7 mouse cellular contexts compared by ENCODE assay signal in the genomic region with DNA sequence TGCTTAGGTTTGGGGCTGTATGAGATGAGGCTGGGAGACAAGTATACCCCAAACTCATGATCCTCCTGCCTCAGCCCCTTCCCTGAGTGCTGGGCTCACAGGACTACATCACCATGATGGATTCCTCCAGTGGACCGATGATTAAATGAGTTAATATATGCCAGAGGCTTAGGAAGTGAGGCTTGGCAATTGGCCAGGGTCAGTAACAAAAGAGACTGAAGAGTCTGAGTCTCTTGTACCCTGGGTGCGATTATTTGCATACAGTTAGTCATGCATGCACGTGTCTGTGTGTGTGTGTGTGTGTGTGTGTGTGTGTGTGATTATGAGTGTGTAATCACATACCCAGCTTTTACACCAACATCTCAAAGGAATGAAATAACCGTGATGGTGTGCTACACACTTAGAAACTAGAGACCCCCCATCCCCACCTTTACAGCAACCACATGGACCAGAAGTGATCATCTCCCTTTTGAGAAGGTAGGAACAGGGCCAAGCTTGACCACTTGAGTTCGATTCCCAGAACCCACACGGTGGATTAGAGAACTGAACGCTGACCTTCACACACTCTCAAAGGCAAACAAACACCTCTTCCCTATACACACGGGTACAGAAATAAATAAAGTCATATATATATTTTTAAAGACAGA. TPM values are rescaled to one million over a fixed set of nuclear protein-coding genes. Genes with fewer than 3 reads are reported as not detected.
DNase-seq lines count a peak whose midpoint lies in the region; ATAC-seq and TF ChIP-seq lines count a peak whose summit lies in the region.

No protein-coding gene starts in this region.

- TF ChIP-seq POLR2A in myocyte (IDR thresholded peaks at IDR 0.05; ENCODE audit: insufficient read length, low read depth), result no peak

- H3K27ac ChIP-seq in forebrain, embryonic 10.5 days, result peak overlapping the region; percentile 85
- H3K27ac ChIP-seq in hindbrain, embryonic 15.5 days (replicated peaks), result peak overlapping the region; percentile 74

- WGBS in forebrain, embryonic 10.5 days, result 75% methylated on average over 8 of the region's 8 CpGs
- WGBS in hindbrain, embryonic 15.5 days, result 39% methylated on average over 8 of the region's 8 CpGs

- H3K27me3 ChIP-seq in forebrain, embryonic 10.5 days (ENCODE audit: poor library complexity, severe bottlenecking), result peaks cover 46% of the 10 kb centered on the region
- H3K27me3 ChIP-seq in hindbrain, embryonic 15.5 days, result 0 out of 2 replicates have a peak, but pooled peaks cover 7% of the 10 kb centered on the region
- peaks cover 14% of the 10 kb centered on the region for H3K27me3 ChIP-seq in myocyte (ENCODE audit: control insufficient read depth, insufficient read depth, insufficient read length)

- peaks cover 72% of the 10 kb centered on the region for H3K4me1 ChIP-seq in forebrain, embryonic 10.5 days
- H3K4me1 ChIP-seq in hindbrain, embryonic 15.5 days (replicated peaks), result peaks cover 55% of the 10 kb centered on the region

- H3K79me2 ChIP-seq in myocyte (ENCODE audit: control insufficient read depth, insufficient read depth), result no peaks in the 10 kb centered on the region

- no peak overlapping the region for H3K9ac ChIP-seq in hindbrain, embryonic 15.5 days

- H3K4me2 ChIP-seq in hindbrain, embryonic 15.5 days, result 0 out of 2 replicates have a peak overlapping the region, but pooled peaks have one; percentile 80
- peak overlapping the region; percentile 21 for H3K4me2 ChIP-seq in myocyte (ENCODE audit: low read depth)

- peak; percentile 9 for DNase-seq in thymus, postnatal 0 days (ENCODE audit: low spot score)
- no peak for DNase-seq in thymus, postnatal 36 days
- DNase-seq in forebrain, embryonic 10.5 days (ENCODE audit: extremely low spot score, low spot score), result no peak
- peak; percentile 29 for DNase-seq in liver
- no peak for DNase-seq in right cerebral cortex, postnatal 14 days

- no peaks in the 10 kb centered on the region for H3K36me3 ChIP-seq in forebrain, embryonic 10.5 days (replicated peaks)
- H3K36me3 ChIP-seq in hindbrain, embryonic 15.5 days, result no peaks in the 10 kb centered on the region
- H3K36me3 ChIP-seq in myocyte (ENCODE audit: control insufficient read depth, insufficient read depth), result no peaks in the 10 kb centered on the region

- H3ac ChIP-seq in myocyte (ENCODE audit: control insufficient read depth, insufficient read length), result no peak overlapping the region

- H3K4me3 ChIP-seq in forebrain, embryonic 10.5 days, result peak overlapping the region; percentile 34; the same call in 1 of the 2 replicates
- H3K4me3 ChIP-seq in hindbrain, embryonic 15.5 days, result no peak overlapping the region
- no peak overlapping the region for H3K4me3 ChIP-seq in myocyte

- ATAC-seq in hindbrain, embryonic 15.5 days (ENCODE audit: low FRiP score, low read depth), result no peak

- H3K9me3 ChIP-seq in forebrain, embryonic 10.5 days, result peaks cover 3% of the 10 kb centered on the region; the same call in 1 of the 2 replicates
- H3K9me3 ChIP-seq in hindbrain, embryonic 15.5 days, result no peaks in the 10 kb centered on the region

TF ChIP-seq in myocyte, 11 proteins besides CTCF, POLR2A, EP300 and RAD21:
- TF ChIP-seq TCF12 (IDR thresholded peaks at IDR 0.05; ENCODE audit: insufficient read depth, poor library complexity, severe bottlenecking) (no peak), POLR2AphosphoS2 (IDR thresholded peaks at IDR 0.05; ENCODE audit: insufficient read length, low read depth) (no peak), CEBPB (IDR thresholded peaks at IDR 0.05; ENCODE audit: insufficient read depth, poor library complexity, severe bottlenecking) (no peak), MYOD1 (IDR thresholded peaks at IDR 0.05; ENCODE audit: control insufficient read depth in 1 of 3, insufficient read length in 2 of 3, low read depth in 2 of 3) (no peak)

RNA-seq across cellular contexts. Expression of a gene that starts 3.3 kb away (rescaled TPM):
- 1.5 and 2.4 TPM in 2 replicates for polyA plus RNA-seq in thymus, postnatal 0 days (2015; fragmentation: Nextera tagmentation; extraction: Ambion mirVana)
- 4.3 and 5.3 TPM in 2 replicates for polyA plus RNA-seq in forebrain, embryonic 10.5 days (2016; fragmentation: Nextera tagmentation; extraction: Ambion mirVana)
- polyA plus RNA-seq in hindbrain, embryonic 15.5 days (2015; fragmentation: Nextera tagmentation; extraction: Ambion mirVana), result 5.4 and 6.9 TPM in 2 replicates
- 0.16 TPM for polyA plus RNA-seq in myocyte (2012; fragmentation: generic; extraction: Trizol)

RNA-seq across cellular contexts. Expression of a gene that starts 14.9 kb away (rescaled TPM):
- 0.05 and 0.08 TPM in 2 replicates for polyA plus RNA-seq in thymus, postnatal 0 days (2015; fragmentation: Nextera tagmentation; extraction: Ambion mirVana)
- polyA plus RNA-seq in forebrain, embryonic 10.5 days (2016; fragmentation: Nextera tagmentation; extraction: Ambion mirVana), result 0.11 and 0.12 TPM in 2 replicates
- polyA plus RNA-seq in hindbrain, embryonic 15.5 days (2015; fragmentation: Nextera tagmentation; extraction: Ambion mirVana), result 4.2 and 4.7 TPM in 2 replicates
- not detected for polyA plus RNA-seq in myocyte (2012; fragmentation: generic; extraction: Trizol)

RNA-seq across cellular contexts. Expression of a gene that starts 31.2 kb away (rescaled TPM):
- 120 TPM in 2 replicates for polyA plus RNA-seq in thymus, postnatal 0 days (2015; fragmentation: Nextera tagmentation; extraction: Ambion mirVana)
- 149 and 150 TPM in 2 replicates for polyA plus RNA-seq in forebrain, embryonic 10.5 days (2016; fragmentation: Nextera tagmentation; extraction: Ambion mirVana)
- 125 and 136 TPM in 2 replicates for polyA plus RNA-seq in hindbrain, embryonic 15.5 days (2015; fragmentation: Nextera tagmentation; extraction: Ambion mirVana)
- 126 TPM for polyA plus RNA-seq in myocyte (2012; fragmentation: generic; extraction: Trizol)

Comparison
In these comparisons a context has a peak if more than half of its experiments do, and no peak if none do; other contexts are left out.
1. DNase-seq: peak in thymus, postnatal 0 days (single experiment) and liver (single experiment); none in thymus, postnatal 36 days (0 of 2), forebrain, embryonic 10.5 days (single experiment) and right cerebral cortex, postnatal 14 days (single experiment).